Mouse (Mus musculus) v-Abl transformed pro-B cells (cell line): Measurements from ENCODE around the gene Mcrip1.

Source experiments
- in situ Hi-C, 2 experiments: fragments of 400-800 bp; cut with MboI; formaldehyde crosslinking; loops; one replicate each; pipeline ENCODE4 v1.15.1; 2025; ENCODE audit not compliant: unreplicated experiment in 2 of 2

Mcrip1 gene

GRCm38 (mm10) chr11:120498226-120498625 is 51.3 kb downstream of the Mcrip1 start:
- in situ Hi-C loops, result no loop called here

DNA sequence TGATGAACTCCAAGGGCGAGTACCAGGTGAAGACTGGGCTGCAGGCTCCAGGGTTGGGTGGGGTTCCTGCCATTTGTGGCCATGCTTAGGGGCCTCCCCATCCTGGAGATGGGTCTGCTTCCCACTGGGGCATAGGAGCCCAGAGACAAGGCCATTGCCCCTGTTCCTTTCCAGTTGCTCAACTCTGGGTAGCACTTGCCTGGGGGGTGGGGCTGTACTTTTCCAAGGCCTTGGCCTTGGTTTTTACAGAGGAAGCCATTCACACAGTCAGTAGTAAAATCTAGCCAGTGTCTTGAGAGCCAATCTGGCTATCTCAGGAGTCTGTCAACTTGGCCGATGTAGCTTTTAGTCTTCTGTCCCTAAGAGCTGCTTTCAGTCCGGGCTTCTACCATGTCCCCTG is 52.1 kb downstream of the Mcrip1 start:
- in situ Hi-C loops, result no loop called here

GRCm38 (mm10) chr11:120493911-120494310 is 55.6 kb downstream of the Mcrip1 start:
- in situ Hi-C loops, result no loop called here

- in situ Hi-C loops, result no loop called here
Observed at GRCm38 (mm10) chr11:120493351-120493750, 56.2 kb downstream of the Mcrip1 start.
